Mouse (Mus musculus) olfactory bulb, adult 2 months (tissue): Measurements from ENCODE around the gene Kcnq1.

Experiments
- CTCF ChIP-seq: fragments of 200-500 bp; IDR thresholded peaks from 2 replicates; pipeline ENCODE4 v1.5.1; 2012; ENCODE audit warnings: low read depth, mild to moderate bottlenecking, low read length, moderate library complexity; ENCODE audit not compliant: insufficient read depth
- POLR2A ChIP-seq: fragments of 200-500 bp; IDR thresholded peaks from 2 replicates; pipeline ENCODE4 v1.6.1; 2012; ENCODE audit warnings: mild to moderate bottlenecking, low read depth, low read length, moderate library complexity; ENCODE audit not compliant: insufficient read depth

DNA sequence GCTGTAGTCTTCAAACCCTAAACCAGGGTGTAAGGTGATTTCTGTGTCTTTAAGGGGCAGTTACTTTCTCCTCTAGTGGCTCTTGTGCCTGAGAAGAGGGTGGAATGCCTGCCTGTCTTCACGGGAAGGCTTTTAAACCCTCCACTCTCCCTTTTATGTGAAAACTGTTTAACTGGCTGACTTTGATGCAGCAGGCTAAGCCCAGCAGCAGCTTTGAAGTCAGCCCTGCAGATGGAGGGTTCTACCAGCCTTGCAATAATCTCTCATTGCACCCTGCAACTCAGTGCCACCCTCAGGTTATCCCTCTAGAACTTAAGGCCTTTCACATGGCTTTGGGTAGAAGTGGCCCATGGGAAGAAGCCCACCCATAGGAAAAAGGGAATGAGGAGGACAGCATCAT is 178.7 kb downstream of the Kcnq1 start:
- no peak for TF ChIP-seq CTCF
- no peak for TF ChIP-seq POLR2A
